Mouse (Mus musculus) embryonic stem cell, embryonic (primary cell): ENCODE data around the gene Alg1.
"Not testable (repeated sequence)": the region's sequence is repeated elsewhere in the genome, so short reads cannot be mapped to it uniquely, and the experiment has no call there.

Source experiments
- CTCF ChIA-PET, 4 experiments: fragments of 300-600 bp in 2 of 4; fragments of 350-600 bp in 2 of 4; sonication (Branson Sonifier 250); formaldehyde crosslinking; loops; one replicate each; lab custom pipeline; 2022; ENCODE audit warnings: inconsistent platforms in 2 of 4; lab: Charles Lee
- POLR2A ChIA-PET, 4 experiments: fragments of 300-600 bp in 2 of 4; fragments of 350-600 bp in 2 of 4; sonication (Branson Sonifier 250); formaldehyde crosslinking; loops; one replicate each; lab custom pipeline; 2022; ENCODE audit warnings: antibody characterized with exemption in 4 of 4, inconsistent platforms in 1 of 4; lab: Charles Lee

The Alg1 gene

GRCm38 (mm10) chr16:5221403-5221802, 12.0 kb upstream of the Alg1 start:
- POLR2A ChIA-PET, result interaction anchor here in 1 of 4 experiments (0.8 kb wide), 1 partner anchor 11 kb away, joined by 3 read pairs; no protein-coding TSS in a partner anchor
- CTCF ChIA-PET, result no interaction called here

GRCm38 (mm10) chr16:5222140-5222539, 11.3 kb upstream of the Alg1 start, which contains the start of gene AU021092:
Gene AU021092 (minus strand): TSS chr16:5222299.
- ChIA-PET CTCF (interaction anchor here in 1 of 4 experiments (0.6 kb wide), 1 partner anchor 89 kb away, joined by 4 read pairs; no protein-coding TSS in a partner anchor), POLR2A (interaction anchor here in 2 of 4 experiments (0.6 to 1.0 kb wide), 2 partner anchors 13 to 1114 kb away, joined by 3 to 4 read pairs; no protein-coding TSS in a partner anchor)

GRCm38 (mm10) chr16:5226534-5226933, 6.9 kb upstream of the Alg1 start:
- POLR2A ChIA-PET, CTCF ChIA-PET: not testable (repeated sequence)

- CTCF ChIA-PET, POLR2A ChIA-PET: not testable (repeated sequence)
Observed at GRCm38 (mm10) chr16:5227501-5227900, 5.9 kb upstream of the Alg1 start.

GRCm38 (mm10) chr16:5228103-5228502, 5.3 kb upstream of the Alg1 start:
- ChIA-PET CTCF (interaction anchor here in 1 of 4 experiments (1.2 kb wide), 1 partner anchor 17 kb away, joined by 3 read pairs; no protein-coding TSS in a partner anchor), POLR2A (interaction anchor here in 1 of 4 experiments (0.9 kb wide), 1 partner anchor 28 kb away, joined by 3 read pairs; no protein-coding TSS in a partner anchor)

GRCm38 (mm10) chr16:5232982-5233381, 439 bp upstream of the Alg1 start:
- ChIA-PET CTCF (interaction anchor here in 3 of 4 experiments (0.6 to 4.0 kb wide), 4 partner anchors 11 to 193 kb away, joined by 3 to 14 read pairs (median 6); no protein-coding TSS in a partner anchor), POLR2A (interaction anchor here in 2 of 4 experiments (0.9 to 16.3 kb wide), 7 partner anchors 10 to 29 kb away, joined by 3 to 188 read pairs (median 9); partner anchors contain the start of genes Eef2kmt (in 2 of the 2) and Nagpa (in 1 of the 2))

- CTCF ChIA-PET, result interaction anchor here in 2 of 4 experiments (0.7 to 5.3 kb wide), 3 partner anchors 11 to 355 kb away, joined by 5 to 66 read pairs (median 34); partner anchors contain the start of gene Eef2kmt (in 2 of the 2)
- POLR2A ChIA-PET, result interaction anchor here (1.2 to 16.3 kb wide), 10 partner anchors 8 to 362 kb away, joined by 3 to 188 read pairs (median 9); partner anchors contain the start of genes Eef2kmt (in 3 of the 4), Alg1 (in 2 of the 4) and Nagpa (in 1 of the 4)
Observed at GRCm38 (mm10) chr16:5242355-5242754, 8.9 kb downstream of the Alg1 start.

- CTCF ChIA-PET, result interaction anchor here in 3 of 4 experiments (0.7 to 5.3 kb wide), 4 partner anchors 9 to 168 kb away, joined by 3 to 66 read pairs (median 24); partner anchors contain the start of genes Eef2kmt (in 2 of the 3) and Alg1 (in 1 of the 3)
- POLR2A ChIA-PET, result interaction anchor here (0.8 to 16.3 kb wide), 10 partner anchors 9 to 362 kb away, joined by 3 to 188 read pairs (median 9); partner anchors contain the start of genes Eef2kmt (in 3 of the 4), Alg1 (in 2 of the 4) and Nagpa (in 1 of the 4)
Observed at GRCm38 (mm10) chr16:5242882-5243281, 9.5 kb downstream of the Alg1 start.

- ChIA-PET CTCF (interaction anchor here (0.6 to 5.3 kb wide), 19 partner anchors 9 to 655 kb away, joined by 3 to 66 read pairs (median 5); partner anchors contain the start of genes Eef2kmt (in 3 of the 4), Alg1 (in 2 of the 4) and Ubn1 (in 1 of the 4)), POLR2A (interaction anchor here (0.8 to 16.3 kb wide), 18 partner anchors 9 to 395 kb away, joined by 3 to 188 read pairs (median 4); partner anchors contain the start of genes Eef2kmt (in 3 of the 4), Alg1 (in 2 of the 4), Nagpa (in 1 of the 4) and Rogdi (in 1 of the 4))
Observed at GRCm38 (mm10) chr16:5244411-5244810, 11.0 kb downstream of the Alg1 start.

- ChIA-PET CTCF (interaction anchor here in 1 of 4 experiments (6.6 kb wide), 1 partner anchor 8 kb away, joined by 66 read pairs; no protein-coding TSS in a partner anchor), POLR2A (interaction anchor here (0.6 to 11.2 kb wide), 10 partner anchors 9 to 691 kb away, joined by 3 to 188 read pairs (median 4); partner anchors contain the start of genes Alg1 (in 2 of the 4), Tfap4 (in 1 of the 4) and Ubald1 (in 1 of the 4))
Observed at GRCm38 (mm10) chr16:5250891-5251290, 17.5 kb downstream of the Alg1 start.

GRCm38 (mm10) chr16:5252260-5252659, 18.8 kb downstream of the Alg1 start:
- ChIA-PET CTCF (interaction anchor here in 2 of 4 experiments (4.1 to 6.6 kb wide), 2 partner anchors 8 to 9 kb away, joined by 34 to 66 read pairs; no protein-coding TSS in a partner anchor), POLR2A (interaction anchor here in 3 of 4 experiments (0.6 to 11.2 kb wide), 7 partner anchors 8 to 893 kb away, joined by 3 to 188 read pairs (median 4); partner anchors contain the start of genes Alg1 (in 1 of the 3) and Nagpa (in 1 of the 3))

GRCm38 (mm10) chr16:5254346-5255025, 21.1 kb downstream of the Alg1 start:
- ChIA-PET POLR2A (interaction anchor here (0.5 to 11.2 kb wide), 23 partner anchors 7 to 1073 kb away, joined by 3 to 188 read pairs (median 4); partner anchors contain the start of genes Nagpa (in 2 of the 4), Alg1 (in 1 of the 4) and Rogdi (in 1 of the 4)), CTCF (interaction anchor here (0.6 to 6.6 kb wide), 20 partner anchors 9 to 780 kb away, joined by 3 to 66 read pairs (median 3); partner anchors contain the start of genes Nagpa (in 1 of the 4) and Sec14l5 (in 1 of the 4))

GRCm38 (mm10) chr16:5255081-5255740, 21.8 kb downstream of the Alg1 start:
- CTCF ChIA-PET, result interaction anchor here (0.6 to 6.6 kb wide), 19 partner anchors 8 to 780 kb away, joined by 3 to 66 read pairs (median 4); partner anchors contain the start of genes Nagpa (in 1 of the 4) and Sec14l5 (in 1 of the 4)
- POLR2A ChIA-PET, result interaction anchor here (0.5 to 11.2 kb wide), 39 partner anchors 8 to 1074 kb away, joined by 3 to 188 read pairs (median 4); partner anchors contain the start of genes Alg1 (in 2 of the 4), Nagpa (in 2 of the 4), Rogdi (in 2 of the 4) and Glyr1 (in 1 of the 4)

GRCm38 (mm10) chr16:5255779-5256496, 22.5 kb downstream of the Alg1 start, which contains the start of gene Eef2kmt:
Gene Eef2kmt (minus strand): TSS chr16:5255983.
- ChIA-PET POLR2A (interaction anchor here in 3 of 4 experiments (0.6 to 11.2 kb wide), 35 partner anchors 8 to 697 kb away, joined by 3 to 188 read pairs (median 4); partner anchors contain the start of genes Alg1 (in 2 of the 3), Glyr1 (in 1 of the 3), Mgrn1 (in 1 of the 3) and Nagpa (in 1 of the 3)), CTCF (interaction anchor here in 3 of 4 experiments (0.5 to 6.6 kb wide), 12 partner anchors 12 to 1024 kb away, joined by 3 to 66 read pairs (median 4); partner anchors contain the start of gene Nagpa (in 1 of the 3))

GRCm38 (mm10) chr16:5263156-5263555, 29.7 kb downstream of the Alg1 start:
- CTCF ChIA-PET, result interaction anchor here in 1 of 4 experiments (1.4 kb wide), 1 partner anchor 8 kb away, joined by 3 read pairs; no protein-coding TSS in a partner anchor
- POLR2A ChIA-PET, result interaction anchor here in 2 of 4 experiments (1.2 to 2.1 kb wide), 2 partner anchors 8 to 383 kb away, joined by 5 to 8 read pairs; partner anchors contain the start of genes Eef2kmt (in 1 of the 2) and Ubald1 (in 1 of the 2)

- CTCF ChIA-PET, result interaction anchor here in 1 of 4 experiments (1.4 kb wide), 1 partner anchor 9 kb away, joined by 3 read pairs; no protein-coding TSS in a partner anchor
- POLR2A ChIA-PET, result interaction anchor here in 2 of 4 experiments (0.9 to 2.1 kb wide), 4 partner anchors 8 to 383 kb away, joined by 3 to 8 read pairs (median 4); partner anchors contain the start of genes Eef2kmt (in 2 of the 2) and Ubald1 (in 1 of the 2)
Observed at GRCm38 (mm10) chr16:5263926-5264325, 30.5 kb downstream of the Alg1 start.
